Mouse (Mus musculus): ENCODE results near the gene St8sia6.

DNA sequence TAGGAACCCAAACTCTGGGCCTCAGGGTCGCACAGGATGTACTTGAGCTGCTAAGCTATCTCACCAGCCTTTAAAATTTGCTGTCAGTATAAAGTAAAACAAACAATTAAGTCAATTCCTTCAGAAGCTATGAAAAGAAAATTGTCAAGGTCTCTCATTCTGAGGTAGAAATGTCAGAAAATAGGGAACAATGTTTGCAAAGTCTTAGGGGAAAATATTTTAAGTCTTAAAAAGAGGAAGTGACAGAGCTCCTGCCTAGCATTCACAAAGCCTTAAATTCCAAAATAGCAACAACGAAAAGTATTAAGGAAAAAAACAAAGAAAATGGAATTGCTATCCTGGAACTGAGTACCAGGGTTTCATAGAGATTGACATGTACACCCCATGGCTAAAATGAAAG, 8.6 kb downstream of the St8sia6 start:
- TF ChIP-seq CTCF (IDR thresholded peaks at IDR 0.05; ENCODE audit: low read depth), result no peak
- no peak for TF ChIP-seq EP300 (IDR thresholded peaks at IDR 0.05; ENCODE audit: low read depth)

Data from heart, postnatal 0 days (tissue).